Mouse (Mus musculus): ENCODE measurements around the gene Notch2. TPM values are rescaled to one million over a fixed set of nuclear protein-coding genes. Genes with fewer than 3 reads are reported as not detected.
"Not testable (repeated sequence)": the region's sequence is repeated elsewhere in the genome, so short reads cannot be mapped to it uniquely, and the experiment has no call there.

Notch2 gene
- total and polyA plus RNA-seq, 2 experiments from 2014 or later = 6.1 to 22.8 TPM

DNA sequence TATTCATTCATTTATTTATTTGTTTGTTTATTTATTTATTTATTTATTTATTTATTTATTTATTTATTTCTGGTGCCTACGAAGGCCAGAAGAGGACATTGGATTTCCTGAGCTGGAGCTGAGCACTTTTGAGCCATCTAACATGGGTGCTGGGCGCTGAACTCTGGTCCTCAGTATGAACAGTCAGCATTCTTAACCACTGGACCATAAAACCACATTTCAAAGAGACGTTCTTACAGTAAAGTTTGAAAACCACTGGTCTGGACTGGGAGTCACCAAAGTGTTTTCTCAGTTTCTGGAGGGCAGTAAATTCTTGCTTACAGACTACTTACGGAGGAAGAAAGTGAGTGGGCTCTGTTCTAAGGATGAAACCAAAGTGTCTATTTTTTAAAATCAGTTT, 97.3 kb downstream of the Notch2 start:
- Histone ChIP-seq H3K4me1 (ENCODE audit: insufficient read depth, low read length) (peaks cover 11% of the 10 kb centered on the region), H3K27ac (ENCODE audit: low read depth, low read length) (no peak overlapping the region), H3K27me3 (ENCODE audit: insufficient read depth, low read length) (no peaks in the 10 kb centered on the region), H3K36me3 (ENCODE audit: insufficient read depth, low read length) (no peaks in the 10 kb centered on the region), H3K9me3 (ENCODE audit: low read length) (no peaks in the 10 kb centered on the region), H3K4me2 (ENCODE audit: low read depth, low read length, poor library complexity, severe bottlenecking) (no peak overlapping the region), H3K4me3 (ENCODE audit: low read depth, low read length) (no peak overlapping the region), H3K9ac (replicated peaks; ENCODE audit: low read length, poor library complexity, severe bottlenecking) (no peak overlapping the region)
- DNase-seq (ENCODE audit: low spot score) (no peak), ATAC-seq (ENCODE audit: low FRiP score) (no peak)
- 96% methylated on average over 4 of the region's 4 CpGs for WGBS
- no peak for TF ChIP-seq CTCF (IDR thresholded peaks at IDR 0.05)

DNA sequence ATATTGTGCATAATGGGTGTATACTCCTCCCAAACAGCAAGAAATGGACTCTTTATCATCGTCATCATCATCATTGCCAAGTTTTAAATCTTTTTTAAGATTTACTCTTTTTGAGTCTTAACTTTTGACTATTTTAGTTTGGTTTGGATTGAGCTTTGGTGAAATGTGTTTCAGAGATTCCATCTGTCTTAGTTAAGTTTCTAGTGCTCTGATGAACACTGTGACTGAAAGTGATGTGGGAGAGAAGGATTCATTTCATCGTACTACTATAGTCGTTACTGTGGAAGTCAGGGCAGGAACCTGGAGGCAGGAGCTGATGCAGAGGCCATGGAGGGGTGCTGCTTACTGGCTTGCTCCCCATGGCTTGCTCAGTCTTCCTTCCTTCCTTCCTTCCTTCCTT, 104.9 kb downstream of the Notch2 start:
- H3K27me3 ChIP-seq (ENCODE audit: insufficient read depth, low read length) = no peaks in the 10 kb centered on the region
- DNase-seq (ENCODE audit: low spot score) (no peak), ATAC-seq (ENCODE audit: low FRiP score) (no peak)
- 83% methylated on average over 3 of the region's 3 CpGs for WGBS
- H3K4me2 ChIP-seq (ENCODE audit: low read depth, low read length, poor library complexity, severe bottlenecking) = no peak overlapping the region
- no peaks in the 10 kb centered on the region for H3K36me3 ChIP-seq (ENCODE audit: insufficient read depth, low read length)
- H3K27ac ChIP-seq (ENCODE audit: low read depth, low read length) = no peak overlapping the region
- no peak for TF ChIP-seq CTCF (IDR thresholded peaks at IDR 0.05)
- H3K4me3 ChIP-seq (ENCODE audit: low read depth, low read length) = no peak overlapping the region
- H3K9ac ChIP-seq (replicated peaks; ENCODE audit: low read length, poor library complexity, severe bottlenecking) = no peak overlapping the region
- H3K9me3 ChIP-seq (ENCODE audit: low read length) = no peaks in the 10 kb centered on the region
- no peaks in the 10 kb centered on the region for H3K4me1 ChIP-seq (ENCODE audit: insufficient read depth, low read length)

DNA sequence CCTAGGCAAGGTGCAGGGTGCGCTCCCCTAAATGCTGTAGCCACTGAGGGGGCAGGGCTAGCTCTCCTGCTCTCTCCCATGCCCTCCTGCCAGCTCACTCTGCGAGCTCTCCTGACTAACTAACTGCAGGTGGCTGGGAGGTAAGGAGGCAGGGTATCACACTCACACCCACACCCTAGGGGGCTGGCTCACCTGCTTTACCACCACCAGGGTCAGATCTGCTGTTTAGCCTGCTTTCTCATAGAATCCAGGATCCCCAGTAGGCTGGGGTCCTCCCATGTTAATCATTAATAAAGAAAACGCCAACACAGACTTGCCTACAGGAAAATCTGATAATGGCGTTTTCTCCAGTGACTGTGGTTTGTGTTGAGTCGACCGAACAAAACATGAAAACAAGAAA, 106.0 kb downstream of the Notch2 start:
- no peak for TF ChIP-seq CTCF (IDR thresholded peaks at IDR 0.05)
- no peak for ATAC-seq (ENCODE audit: low FRiP score)
- 88% methylated on average over 6 of the region's 6 CpGs for WGBS

GRCm38 (mm10) chr3:98120884-98121283, 107.6 kb downstream of the Notch2 start:
- no peaks in the 10 kb centered on the region for H3K4me1 ChIP-seq (ENCODE audit: insufficient read depth, low read length)
- H3K27ac ChIP-seq (ENCODE audit: low read depth, low read length) = no peak overlapping the region
- ATAC-seq (ENCODE audit: low FRiP score) = no peak
- 45% methylated on average over 6 of the region's 6 CpGs for WGBS
- no peak overlapping the region for H3K9ac ChIP-seq (replicated peaks; ENCODE audit: low read length, poor library complexity, severe bottlenecking)
- H3K4me2 ChIP-seq (ENCODE audit: low read depth, low read length, poor library complexity, severe bottlenecking) = no peak overlapping the region
- TF ChIP-seq CTCF (IDR thresholded peaks at IDR 0.05) = no peak
- no peaks in the 10 kb centered on the region for H3K9me3 ChIP-seq (ENCODE audit: low read length)
- no peak overlapping the region for H3K4me3 ChIP-seq (ENCODE audit: low read depth, low read length)
- H3K27me3 ChIP-seq (ENCODE audit: insufficient read depth, low read length) = no peaks in the 10 kb centered on the region
- DNase-seq (ENCODE audit: low spot score) = no peak
- no peaks in the 10 kb centered on the region for H3K36me3 ChIP-seq (ENCODE audit: insufficient read depth, low read length)

More for the DNA sequence above, 106.0 kb downstream of the Notch2 start:
- no peaks in the 10 kb centered on the region for H3K4me1 ChIP-seq (ENCODE audit: insufficient read depth, low read length)
- no peaks in the 10 kb centered on the region for H3K36me3 ChIP-seq (ENCODE audit: insufficient read depth, low read length)
- no peak overlapping the region for H3K27ac ChIP-seq (ENCODE audit: low read depth, low read length)
- DNase-seq (ENCODE audit: low spot score) = no peak
- H3K9me3 ChIP-seq (ENCODE audit: low read length) = no peaks in the 10 kb centered on the region
- H3K4me2 ChIP-seq (ENCODE audit: low read depth, low read length, poor library complexity, severe bottlenecking) = no peak overlapping the region
- no peaks in the 10 kb centered on the region for H3K27me3 ChIP-seq (ENCODE audit: insufficient read depth, low read length)
- H3K4me3 ChIP-seq (ENCODE audit: low read depth, low read length) = no peak overlapping the region
- H3K9ac ChIP-seq (replicated peaks; ENCODE audit: low read length, poor library complexity, severe bottlenecking) = no peak overlapping the region

- Histone ChIP-seq H3K27ac (ENCODE audit: low read depth, low read length) (no peak overlapping the region), H3K4me2 (ENCODE audit: low read depth, low read length, poor library complexity, severe bottlenecking) (no peak overlapping the region), H3K9ac (replicated peaks; ENCODE audit: low read length, poor library complexity, severe bottlenecking) (no peak overlapping the region), H3K27me3 (ENCODE audit: insufficient read depth, low read length) (no peaks in the 10 kb centered on the region), H3K4me1 (ENCODE audit: insufficient read depth, low read length) (no peaks in the 10 kb centered on the region), H3K9me3 (ENCODE audit: low read length) (no peaks in the 10 kb centered on the region), H3K36me3 (ENCODE audit: insufficient read depth, low read length) (no peaks in the 10 kb centered on the region), H3K4me3 (ENCODE audit: low read depth, low read length) (no peak overlapping the region)
- 98% methylated on average over 2 of the region's 2 CpGs for WGBS
- ATAC-seq (ENCODE audit: low FRiP score) (no peak), DNase-seq (ENCODE audit: low spot score) (no peak)
- no peak for TF ChIP-seq CTCF (IDR thresholded peaks at IDR 0.05)
Observed at GRCm38 (mm10) chr3:98127775-98128174, 114.4 kb downstream of the Notch2 start.

DNA sequence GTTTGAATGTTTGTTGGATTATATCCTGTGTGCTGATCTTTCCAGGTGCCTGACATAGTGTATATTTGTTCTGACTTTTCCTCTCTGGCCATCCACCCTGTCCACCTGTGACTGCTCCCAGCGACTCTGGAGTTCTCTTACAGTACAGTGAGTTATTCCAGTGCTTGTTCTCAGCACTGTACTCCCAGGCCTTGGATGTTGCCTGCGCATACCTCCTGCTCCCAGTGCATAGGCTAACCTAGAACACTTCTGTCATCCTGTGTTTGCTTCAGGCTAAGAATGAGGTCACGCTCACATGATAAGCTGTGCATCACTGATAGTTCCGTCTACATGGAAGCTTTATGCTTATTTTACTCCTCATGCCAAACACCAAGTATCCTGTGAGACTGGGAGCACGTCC, 115.4 kb downstream of the Notch2 start:
- no peak for DNase-seq (ENCODE audit: low spot score)
- no peak overlapping the region for H3K4me3 ChIP-seq (ENCODE audit: low read depth, low read length)
- H3K27me3 ChIP-seq (ENCODE audit: insufficient read depth, low read length) = no peaks in the 10 kb centered on the region
- no peak overlapping the region for H3K27ac ChIP-seq (ENCODE audit: low read depth, low read length)
- 88% methylated on average over 5 of the region's 5 CpGs for WGBS
- no peaks in the 10 kb centered on the region for H3K9me3 ChIP-seq (ENCODE audit: low read length)
- H3K9ac ChIP-seq (replicated peaks; ENCODE audit: low read length, poor library complexity, severe bottlenecking) = no peak overlapping the region
- H3K4me2 ChIP-seq (ENCODE audit: low read depth, low read length, poor library complexity, severe bottlenecking) = no peak overlapping the region
- ATAC-seq (ENCODE audit: low FRiP score) = no peak
- H3K4me1 ChIP-seq (ENCODE audit: insufficient read depth, low read length) = no peaks in the 10 kb centered on the region
- TF ChIP-seq CTCF (IDR thresholded peaks at IDR 0.05) = no peak
- H3K36me3 ChIP-seq (ENCODE audit: insufficient read depth, low read length) = no peaks in the 10 kb centered on the region

DNA sequence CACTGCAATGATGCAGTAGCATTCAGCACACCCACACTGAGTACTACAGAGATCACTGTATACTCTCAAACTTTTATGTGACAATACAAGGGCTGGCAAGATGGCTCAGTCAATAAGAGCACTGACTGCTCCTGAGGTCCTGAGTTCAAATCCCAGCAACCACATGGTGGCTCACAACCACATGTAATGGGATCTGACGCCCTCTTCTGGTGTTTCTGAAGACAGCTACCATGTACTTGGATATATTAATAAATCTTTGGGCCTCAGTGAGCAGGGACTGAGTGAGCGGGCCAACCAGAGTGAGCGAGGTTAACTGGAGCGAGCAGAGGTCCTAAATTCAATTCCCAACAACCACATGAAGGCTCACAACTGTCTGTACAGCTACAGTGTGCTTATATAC, 118.8 kb downstream of the Notch2 start:
- H3K4me2 ChIP-seq (ENCODE audit: low read depth, low read length, poor library complexity, severe bottlenecking); H3K27me3 ChIP-seq (ENCODE audit: insufficient read depth, low read length); H3K36me3 ChIP-seq (ENCODE audit: insufficient read depth, low read length); H3K9ac ChIP-seq (replicated peaks; ENCODE audit: low read length, poor library complexity, severe bottlenecking); H3K4me1 ChIP-seq (ENCODE audit: insufficient read depth, low read length); ATAC-seq (ENCODE audit: low FRiP score); H3K27ac ChIP-seq (ENCODE audit: low read depth, low read length); DNase-seq (ENCODE audit: low spot score); H3K9me3 ChIP-seq (ENCODE audit: low read length); H3K4me3 ChIP-seq (ENCODE audit: low read depth, low read length): not testable (repeated sequence)
- 96% methylated on average over 4 of the region's 4 CpGs for WGBS
